Mouse (Mus musculus): Measurements from ENCODE around the gene Map2k5. TPM values are rescaled to one million over a fixed set of nuclear protein-coding genes. Genes with fewer than 3 reads are reported as not detected.

The Map2k5 gene
- polyA plus RNA-seq, 2 experiments: 37.1 to 37.5 TPM

DNA sequence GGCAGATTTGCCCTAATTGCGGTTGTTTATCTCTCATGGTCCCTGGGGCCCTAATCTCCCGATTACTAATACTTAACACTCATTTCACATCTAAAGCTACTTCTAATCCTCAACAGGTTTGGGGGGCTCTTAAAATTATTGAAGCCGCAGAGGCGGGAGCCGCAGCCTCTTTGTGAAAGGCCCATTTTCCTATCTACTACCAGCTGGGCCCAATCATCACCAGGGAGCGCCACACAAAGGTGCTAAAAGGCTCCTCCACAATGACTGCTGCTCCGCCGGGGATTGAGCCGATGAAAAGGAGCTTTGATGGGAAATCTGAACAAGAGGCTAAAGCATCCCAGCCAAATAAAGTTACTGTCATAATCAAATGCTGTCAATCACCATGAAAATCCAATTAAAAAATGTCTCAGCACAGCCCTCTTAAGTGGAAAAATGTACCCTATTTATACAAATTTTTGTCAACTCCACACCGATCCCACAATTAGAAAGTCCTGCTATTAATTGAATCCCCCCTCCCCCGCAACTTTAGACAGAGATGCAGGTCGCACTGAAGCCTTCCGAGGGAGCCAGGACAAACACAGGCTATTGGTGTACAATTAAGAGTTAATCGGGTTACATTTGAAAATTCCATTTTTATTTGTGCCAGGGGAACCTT is 195.3 kb downstream of the Map2k5 start:
- no peak for ATAC-seq (ENCODE audit: low FRiP score, low read depth)
- Histone ChIP-seq H3K27ac (replicated peaks; ENCODE audit: low read depth, low read length) (no peak overlapping the region), H3K4me2 (replicated peaks; ENCODE audit: low read depth, low read length, severe bottlenecking) (no peak overlapping the region), H3K4me1 (ENCODE audit: control insufficient read depth, insufficient read depth, low read length) (peaks cover 28% of the 10 kb centered on the region), H3K9ac (ENCODE audit: low read depth, low read length, severe bottlenecking) (no peak overlapping the region), H3K27me3 (ENCODE audit: control insufficient read depth, insufficient read depth, low read length) (no peaks in the 10 kb centered on the region), H3K36me3 (ENCODE audit: control insufficient read depth, insufficient read depth, low read length) (peaks cover 20% of the 10 kb centered on the region), H3K4me3 (replicated peaks; ENCODE audit: low read length) (no peak overlapping the region), H3K9me3 (ENCODE audit: control insufficient read depth, low read length) (no peaks in the 10 kb centered on the region)
- DNase-seq (ENCODE audit: low spot score): no peak
- WGBS: 31% methylated on average over 14 of the region's 14 CpGs
- TF ChIP-seq POLR2A (IDR thresholded peaks at IDR 0.05; ENCODE audit: borderline replicate concordance, extremely low read depth, insufficient read depth, insufficient read length): no peak

DNA sequence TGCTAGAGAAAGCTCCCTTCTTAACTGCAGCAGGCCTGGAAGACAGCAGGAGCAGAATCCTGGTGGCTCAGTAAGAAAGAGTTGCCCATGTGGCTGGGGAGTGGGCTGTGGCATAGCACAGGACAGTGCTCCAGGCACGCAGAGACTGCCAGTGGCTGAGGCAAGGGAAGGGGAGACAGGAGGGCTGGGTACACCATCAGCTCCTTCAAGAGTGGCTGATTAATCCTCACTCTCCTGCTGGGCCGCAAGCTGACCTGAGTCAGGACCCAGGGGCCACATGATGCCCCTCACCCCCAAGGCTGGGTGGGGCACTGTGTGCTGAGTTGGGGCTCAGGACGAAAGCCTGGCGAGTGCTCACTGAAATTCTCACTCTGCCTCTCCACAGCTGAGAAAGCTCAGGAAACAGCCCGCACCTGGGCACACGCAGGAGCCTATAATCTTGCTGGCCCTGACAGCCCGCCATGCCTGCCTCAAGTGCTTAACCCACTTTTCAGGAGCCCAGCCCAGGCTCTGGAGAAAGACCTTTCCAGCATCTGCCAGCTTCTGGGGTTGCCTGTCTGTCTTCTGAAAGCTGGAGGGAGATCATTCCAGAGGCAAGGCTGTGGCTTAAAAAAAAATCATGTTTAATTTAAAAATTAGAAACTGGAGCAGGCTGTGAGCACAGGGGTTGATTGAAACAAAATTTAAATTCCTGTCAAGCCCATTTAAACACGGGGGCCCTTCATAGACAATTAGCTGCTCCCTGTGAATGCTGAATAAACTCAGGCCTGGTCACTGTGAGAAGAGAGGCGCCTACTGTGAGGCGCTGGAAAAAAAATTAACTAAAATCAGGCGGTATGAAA is 196.1 kb downstream of the Map2k5 start:
- Histone ChIP-seq H3K4me2 (replicated peaks; ENCODE audit: low read depth, low read length, severe bottlenecking) (no peak overlapping the region), H3K4me1 (ENCODE audit: control insufficient read depth, insufficient read depth, low read length) (peaks cover 23% of the 10 kb centered on the region), H3K36me3 (ENCODE audit: control insufficient read depth, insufficient read depth, low read length) (peaks cover 20% of the 10 kb centered on the region), H3K4me3 (replicated peaks; ENCODE audit: low read length) (no peak overlapping the region), H3K9ac (ENCODE audit: low read depth, low read length, severe bottlenecking) (no peak overlapping the region), H3K27ac (replicated peaks; ENCODE audit: low read depth, low read length) (no peak overlapping the region), H3K9me3 (ENCODE audit: control insufficient read depth, low read length) (no peaks in the 10 kb centered on the region), H3K27me3 (ENCODE audit: control insufficient read depth, insufficient read depth, low read length) (no peaks in the 10 kb centered on the region)
- TF ChIP-seq POLR2A (IDR thresholded peaks at IDR 0.05; ENCODE audit: borderline replicate concordance, extremely low read depth, insufficient read depth, insufficient read length): no peak
- DNase-seq (ENCODE audit: low spot score): no peak
- WGBS: 43% methylated on average over 11 of the region's 11 CpGs
- no peak for ATAC-seq (ENCODE audit: low FRiP score, low read depth)

DNA sequence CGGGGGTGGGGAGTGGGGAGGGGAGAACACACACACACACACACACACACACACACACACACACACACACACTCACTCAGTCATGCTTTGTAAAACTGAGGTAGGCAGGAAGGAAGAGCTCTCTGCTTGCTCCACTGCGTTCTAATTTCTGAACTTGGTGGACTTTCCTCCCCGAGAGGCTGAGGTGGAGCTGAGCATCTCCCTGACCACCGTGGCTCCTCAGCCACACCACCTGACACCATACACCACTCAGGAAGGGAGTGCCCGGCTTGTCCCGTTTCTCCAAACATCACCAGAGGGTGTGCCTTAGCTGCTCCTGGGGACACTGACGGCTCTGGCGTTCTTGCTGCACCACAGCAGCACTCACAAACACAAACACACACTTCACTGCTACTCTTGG is 199.4 kb downstream of the Map2k5 start:
- H3K9ac ChIP-seq (ENCODE audit: low read depth, low read length, severe bottlenecking): no peak overlapping the region

DNA sequence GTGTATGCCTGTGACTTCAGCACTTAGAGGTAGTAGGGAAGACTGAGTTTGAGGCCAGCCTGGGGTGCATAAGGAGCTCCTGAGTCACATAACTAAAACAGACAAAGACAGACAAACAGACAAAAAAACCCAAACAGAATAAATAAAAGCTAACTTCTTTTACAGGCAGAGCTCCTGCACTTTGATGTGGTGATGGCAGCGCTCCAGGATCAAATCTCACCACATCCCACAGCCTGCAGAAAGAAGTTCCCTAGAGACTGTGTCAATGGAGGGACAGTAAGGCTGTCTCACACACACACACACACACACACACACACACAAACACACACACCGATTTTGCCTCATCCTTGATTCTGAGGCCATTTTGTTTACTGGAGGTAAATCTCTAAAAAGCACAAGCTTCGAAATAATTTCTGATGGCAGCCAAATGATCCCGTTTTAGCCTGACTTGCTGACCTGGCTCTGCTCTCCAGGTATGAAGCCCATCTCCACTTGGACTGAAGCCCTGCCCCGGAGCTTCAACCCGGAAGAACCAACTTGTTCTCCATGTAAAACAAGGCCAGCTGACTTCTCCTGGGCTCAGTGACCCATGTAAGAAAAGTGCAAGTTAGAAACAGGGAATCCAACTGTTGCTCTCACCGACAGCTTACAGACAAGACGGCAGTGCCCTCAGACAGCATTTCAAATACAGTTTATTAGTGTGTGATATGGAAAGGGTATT is 203.5 kb downstream of the Map2k5 start:
- Histone ChIP-seq H3K4me3 (replicated peaks; ENCODE audit: low read length) (no peak overlapping the region), H3K9me3 (ENCODE audit: control insufficient read depth, low read length) (no peaks in the 10 kb centered on the region), H3K27me3 (ENCODE audit: control insufficient read depth, insufficient read depth, low read length) (no peaks in the 10 kb centered on the region), H3K27ac (replicated peaks; ENCODE audit: low read depth, low read length) (no peak overlapping the region), H3K9ac (ENCODE audit: low read depth, low read length, severe bottlenecking) (no peak overlapping the region), H3K4me2 (replicated peaks; ENCODE audit: low read depth, low read length, severe bottlenecking) (no peak overlapping the region), H3K36me3 (ENCODE audit: control insufficient read depth, insufficient read depth, low read length) (peaks cover 3% of the 10 kb centered on the region; the same call in 1 of the 2 replicates), H3K4me1 (ENCODE audit: control insufficient read depth, insufficient read depth, low read length) (no peaks in the 10 kb centered on the region)
- TF ChIP-seq POLR2A (IDR thresholded peaks at IDR 0.05; ENCODE audit: borderline replicate concordance, extremely low read depth, insufficient read depth, insufficient read length): no peak
- DNase-seq (ENCODE audit: low spot score) (no peak), ATAC-seq (ENCODE audit: low FRiP score, low read depth) (no peak)
- 80% methylated on average over 8 of the region's 8 CpGs for WGBS

More for the DNA sequence above, 199.4 kb downstream of the Map2k5 start:
- H3K36me3 ChIP-seq (ENCODE audit: control insufficient read depth, insufficient read depth, low read length): peaks cover 13% of the 10 kb centered on the region
- no peak for ATAC-seq (ENCODE audit: low FRiP score, low read depth)
- H3K9me3 ChIP-seq (ENCODE audit: control insufficient read depth, low read length): no peaks in the 10 kb centered on the region
- WGBS: 77% methylated on average over 8 of the region's 8 CpGs
- peaks cover 21% of the 10 kb centered on the region for H3K4me1 ChIP-seq (ENCODE audit: control insufficient read depth, insufficient read depth, low read length)
- H3K27me3 ChIP-seq (ENCODE audit: control insufficient read depth, insufficient read depth, low read length): no peaks in the 10 kb centered on the region
- no peak for TF ChIP-seq POLR2A (IDR thresholded peaks at IDR 0.05; ENCODE audit: borderline replicate concordance, extremely low read depth, insufficient read depth, insufficient read length)
- no peak overlapping the region for H3K27ac ChIP-seq (replicated peaks; ENCODE audit: low read depth, low read length)
- no peak overlapping the region for H3K4me2 ChIP-seq (replicated peaks; ENCODE audit: low read depth, low read length, severe bottlenecking)
- H3K4me3 ChIP-seq (replicated peaks; ENCODE audit: low read length): no peak overlapping the region
- no peak for DNase-seq (ENCODE audit: low spot score)

DNA sequence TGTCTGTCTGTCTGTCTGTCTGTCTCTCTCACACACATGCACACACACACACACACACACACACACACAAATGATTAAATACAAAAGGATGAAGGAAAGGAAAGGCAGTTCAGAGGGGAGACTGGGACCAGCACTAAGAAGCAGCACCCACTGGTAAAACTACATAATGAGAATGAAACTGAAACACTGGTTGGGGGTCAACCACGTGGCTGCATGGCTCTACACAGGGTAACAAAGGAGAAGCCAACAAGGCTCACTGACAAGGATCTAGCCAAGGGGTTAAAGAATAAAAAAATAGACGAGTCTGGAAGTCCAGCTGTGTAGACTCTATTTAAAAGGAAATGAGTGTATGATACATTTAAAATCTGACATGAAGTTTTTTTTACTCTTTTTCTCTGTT is 205.8 kb downstream of the Map2k5 start:
- Histone ChIP-seq H3K27ac (replicated peaks; ENCODE audit: low read depth, low read length) (no peak overlapping the region), H3K36me3 (ENCODE audit: control insufficient read depth, insufficient read depth, low read length) (peaks cover 4% of the 10 kb centered on the region; the same call in 1 of the 2 replicates), H3K9me3 (ENCODE audit: control insufficient read depth, low read length) (no peaks in the 10 kb centered on the region), H3K4me3 (replicated peaks; ENCODE audit: low read length) (no peak overlapping the region), H3K4me2 (replicated peaks; ENCODE audit: low read depth, low read length, severe bottlenecking) (no peak overlapping the region), H3K4me1 (ENCODE audit: control insufficient read depth, insufficient read depth, low read length) (no peaks in the 10 kb centered on the region), H3K9ac (ENCODE audit: low read depth, low read length, severe bottlenecking) (no peak overlapping the region), H3K27me3 (ENCODE audit: control insufficient read depth, insufficient read depth, low read length) (no peaks in the 10 kb centered on the region)
- no peak for ATAC-seq (ENCODE audit: low FRiP score, low read depth)
- 51% methylated on average over 2 of the region's 2 CpGs for WGBS
- TF ChIP-seq POLR2A (IDR thresholded peaks at IDR 0.05; ENCODE audit: borderline replicate concordance, extremely low read depth, insufficient read depth, insufficient read length): no peak
- DNase-seq (ENCODE audit: low spot score): no peak

All from limb, embryonic 14.5 days (tissue).